14 mouse cellular contexts compared by ENCODE assay signal in the genomic region with DNA sequence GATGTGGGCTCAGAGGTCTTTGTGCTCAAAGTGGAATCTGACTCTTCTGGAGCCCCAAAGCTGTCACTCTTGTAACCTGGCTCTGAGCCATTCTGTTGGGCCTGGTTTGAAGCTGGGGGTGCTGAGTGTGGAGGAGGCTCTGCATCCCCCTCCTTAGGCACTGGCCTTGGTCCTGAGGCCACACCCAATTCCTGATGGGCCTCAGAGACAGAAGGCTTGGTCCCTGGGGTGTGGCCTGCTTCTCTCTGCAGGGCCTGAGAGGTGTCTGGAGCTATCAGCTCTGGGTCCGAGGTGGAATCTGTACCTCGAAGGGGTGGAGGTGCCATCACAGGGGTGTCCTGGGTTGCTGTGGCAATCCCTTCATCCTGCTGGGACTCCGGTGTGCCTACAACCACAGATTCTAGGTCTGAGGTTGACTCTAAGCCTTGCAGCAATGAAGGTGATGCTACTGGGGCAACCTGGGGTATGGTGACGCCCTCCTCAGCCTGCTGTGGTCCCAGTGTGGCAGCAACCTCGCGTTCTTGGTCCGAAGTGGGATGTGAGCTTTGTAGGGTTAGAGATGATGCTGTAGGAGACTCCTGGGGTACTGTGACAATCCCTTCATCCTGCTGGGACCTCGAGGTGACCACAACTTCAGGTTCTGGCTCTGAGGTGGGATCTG. TPM values are rescaled to one million over a fixed set of nuclear protein-coding genes. Genes with fewer than 3 reads are reported as not detected.
DNase-seq lines count a peak whose midpoint lies in the region; ATAC-seq and TF ChIP-seq lines count a peak whose summit lies in the region.
"Had no signal": no experiment of that assay in that cellular context is flagged by ENCODE, and none has a peak within 500 bp of the region (broad histone marks: within the 10 kb centered on the region; RNA-seq: fewer than 3 reads in every experiment).

No protein-coding gene starts in this region.

- peaks cover 55% of the 10 kb centered on the region for H3K36me3 ChIP-seq in neural tube, embryonic 12.5 days
- peaks cover 54% of the 10 kb centered on the region for H3K36me3 ChIP-seq in hindbrain, embryonic 10.5 days
- peaks cover 30% of the 10 kb centered on the region for H3K36me3 ChIP-seq in liver, embryonic 15.5 days (replicated peaks)

- peak overlapping the region; percentile 51; the same call in 1 of the 2 replicates for H3K9ac ChIP-seq in neural tube, embryonic 12.5 days
- peak overlapping the region; percentile 30; the same call in 1 of the 2 replicates for H3K9ac ChIP-seq in liver, embryonic 15.5 days
- H3K9ac ChIP-seq: embryonic facial prominence, embryonic 13.5 days; lung, embryonic 14.5 days had no signal

- 0 out of 2 replicates have a peak, but pooled peaks cover 3% of the 10 kb centered on the region for H3K27me3 ChIP-seq in neural tube, embryonic 12.5 days (replicated peaks)
- H3K27me3 ChIP-seq in hindbrain, embryonic 10.5 days (ENCODE audit: insufficient read depth, poor library complexity, severe bottlenecking): peaks cover 24% of the 10 kb centered on the region
- H3K27me3 ChIP-seq in liver, embryonic 15.5 days: peaks cover 36% of the 10 kb centered on the region
- H3K27me3 ChIP-seq: CH12.LX had no signal

- 0 out of 2 replicates have a peak, but pooled peaks have one; percentile 33 for TF ChIP-seq POLR2A in olfactory bulb, adult 2 months (IDR thresholded peaks at IDR 0.05; ENCODE audit: insufficient read depth, low read depth, low read length)

- peaks cover 62% of the 10 kb centered on the region for H3K4me1 ChIP-seq in neural tube, embryonic 12.5 days
- peaks cover 84% of the 10 kb centered on the region for H3K4me1 ChIP-seq in hindbrain, embryonic 10.5 days (replicated peaks)
- H3K4me1 ChIP-seq in liver, embryonic 15.5 days (replicated peaks): peaks cover 76% of the 10 kb centered on the region
- H3K4me1 ChIP-seq in olfactory bulb, adult 2 months (ENCODE audit: control insufficient read depth, insufficient read depth, low read length): peaks cover 66% of the 10 kb centered on the region

- no peak for TF ChIP-seq CTCF in olfactory bulb, adult 2 months (IDR thresholded peaks at IDR 0.05; ENCODE audit: insufficient read depth, low read depth, low read length)

- WGBS in neural tube, embryonic 12.5 days: 86% methylated on average over 8 of the region's 8 CpGs
- WGBS in hindbrain, embryonic 10.5 days: 81% methylated on average over 8 of the region's 8 CpGs
- WGBS in liver, embryonic 15.5 days (ENCODE audit: insufficient replicate concordance): 69% methylated on average over 8 of the region's 8 CpGs
- WGBS in olfactory bulb, adult 2 months: 87% methylated on average over 8 of the region's 8 CpGs

- 0 out of 2 replicates have a peak overlapping the region, but pooled peaks have one; percentile 54 for H3K4me2 ChIP-seq in neural tube, embryonic 12.5 days (replicated peaks)
- peak overlapping the region; percentile 57 for H3K4me2 ChIP-seq in liver, embryonic 15.5 days
- H3K4me2 ChIP-seq: embryonic facial prominence, embryonic 13.5 days; heart, embryonic 11.5 days; lung, embryonic 14.5 days had no signal

- DNase-seq in neural tube, embryonic 10.5 days (ENCODE audit: extremely low spot score, low spot score): no peak
- DNase-seq in hindbrain, embryonic 10.5 days (ENCODE audit: low spot score): no peak
- no peak for DNase-seq in thymus, adult 18-20 months
- no peak for DNase-seq in lung, postnatal 36 days
- DNase-seq: kidney, postnatal 25 days; lung, embryonic 14.5 days; thymus, adult 2 months had no signal

- no peaks in the 10 kb centered on the region for H3K9me3 ChIP-seq in neural tube, embryonic 12.5 days
- no peaks in the 10 kb centered on the region for H3K9me3 ChIP-seq in hindbrain, embryonic 10.5 days
- H3K9me3 ChIP-seq in liver, embryonic 15.5 days (replicated peaks): no peaks in the 10 kb centered on the region
- H3K9me3 ChIP-seq: embryonic facial prominence, embryonic 13.5 days had no signal

- no peak overlapping the region for H3K4me3 ChIP-seq in neural tube, embryonic 12.5 days
- no peak overlapping the region for H3K4me3 ChIP-seq in hindbrain, embryonic 10.5 days
- peak overlapping the region; percentile 45; the same call in 1 of the 2 replicates for H3K4me3 ChIP-seq in liver, embryonic 15.5 days (replicated peaks)
- no peak overlapping the region for H3K4me3 ChIP-seq in olfactory bulb, adult 2 months (ENCODE audit: insufficient read depth, low read depth, low read length)
- H3K4me3 ChIP-seq: embryonic facial prominence, embryonic 13.5 days had no signal

- no peak overlapping the region for H3K27ac ChIP-seq in neural tube, embryonic 12.5 days
- peak overlapping the region; percentile 86 for H3K27ac ChIP-seq in hindbrain, embryonic 10.5 days
- H3K27ac ChIP-seq in liver, embryonic 15.5 days (replicated peaks): peak overlapping the region; percentile 53; the same call in 1 of the 2 replicates
- H3K27ac ChIP-seq in olfactory bulb, adult 2 months (ENCODE audit: insufficient read depth, low read depth, low read length): no peak overlapping the region
- H3K27ac ChIP-seq: embryonic facial prominence, embryonic 13.5 days had no signal

- ATAC-seq in neural tube, embryonic 12.5 days (ENCODE audit: low FRiP score, low read depth): no peak
- peak; percentile 22; the same call in 1 of the 2 replicates for ATAC-seq in liver, embryonic 15.5 days (ENCODE audit: insufficient read depth)
- ATAC-seq: inflammation-experienced regulatory T-cells, adult 6 months had no signal

RNA-seq across cellular contexts. Expression of gene Nacad, which starts 5.4 kb away (rescaled TPM):
- polyA plus RNA-seq in neural tube, embryonic 12.5 days (2016; fragmentation: Nextera tagmentation; extraction: Ambion mirVana): 102 and 111 TPM in 2 replicates
- 21.8 and 56.0 TPM in 2 replicates for polyA plus RNA-seq in hindbrain, embryonic 10.5 days (2016; fragmentation: Nextera tagmentation; extraction: Ambion mirVana)
- 5.2 and 5.3 TPM in 2 replicates for polyA plus RNA-seq in liver, embryonic 15.5 days (2015; fragmentation: Nextera tagmentation; extraction: Ambion mirVana)
- not detected in 2 replicates for polyA plus RNA-seq in olfactory bulb, adult 2 months (2012; ENCODE audit: insufficient read depth, insufficient read length, low replicate concordance, missing spikeins)
- polyA plus RNA-seq: inflammation-experienced regulatory T-cells, adult 6 months had no signal

RNA-seq across cellular contexts. Expression of gene Tbrg4, which starts 25.5 kb away (rescaled TPM):
- 42.3 and 46.3 TPM in 2 replicates for polyA plus RNA-seq in neural tube, embryonic 12.5 days (2016; fragmentation: Nextera tagmentation; extraction: Ambion mirVana)
- polyA plus RNA-seq in hindbrain, embryonic 10.5 days (2016; fragmentation: Nextera tagmentation; extraction: Ambion mirVana): 59.5 and 62.2 TPM in 2 replicates
- 31.0 and 33.3 TPM in 2 replicates for polyA plus RNA-seq in liver, embryonic 15.5 days (2015; fragmentation: Nextera tagmentation; extraction: Ambion mirVana)
- not detected in 2 replicates for polyA plus RNA-seq in olfactory bulb, adult 2 months (2012; ENCODE audit: insufficient read depth, insufficient read length, low replicate concordance, missing spikeins)

RNA-seq across cellular contexts. Expression of gene Wap, which starts 38.0 kb away (rescaled TPM):
- polyA plus RNA-seq in neural tube, embryonic 12.5 days (2016; fragmentation: Nextera tagmentation; extraction: Ambion mirVana): not detected in 2 replicates
- polyA plus RNA-seq in hindbrain, embryonic 10.5 days (2016; fragmentation: Nextera tagmentation; extraction: Ambion mirVana): not detected in 2 replicates
- polyA plus RNA-seq in liver, embryonic 15.5 days (2015; fragmentation: Nextera tagmentation; extraction: Ambion mirVana): not detected in 2 replicates
- polyA plus RNA-seq in olfactory bulb, adult 2 months (2012; ENCODE audit: insufficient read depth, insufficient read length, low replicate concordance, missing spikeins): not detected in 2 replicates
- polyA plus RNA-seq: embryonic facial prominence, embryonic 13.5 days; heart, embryonic 11.5 days; inflammation-experienced regulatory T-cells, adult 6 months; lung, embryonic 14.5 days had no signal

RNA-seq across cellular contexts. Expression of gene Ccm2, which starts 53.7 kb away (rescaled TPM):
- 100 and 103 TPM in 2 replicates for polyA plus RNA-seq in neural tube, embryonic 12.5 days (2016; fragmentation: Nextera tagmentation; extraction: Ambion mirVana)
- 112 TPM in 2 replicates for polyA plus RNA-seq in hindbrain, embryonic 10.5 days (2016; fragmentation: Nextera tagmentation; extraction: Ambion mirVana)
- 40.1 and 43.9 TPM in 2 replicates for polyA plus RNA-seq in liver, embryonic 15.5 days (2015; fragmentation: Nextera tagmentation; extraction: Ambion mirVana)
- polyA plus RNA-seq in olfactory bulb, adult 2 months (2012; ENCODE audit: insufficient read depth, insufficient read length, low replicate concordance, missing spikeins): not detected in 2 replicates

RNA-seq across cellular contexts. Expression of gene Ramp3, which starts 57.9 kb away (rescaled TPM):
- 13.3 and 15.2 TPM in 2 replicates for polyA plus RNA-seq in neural tube, embryonic 12.5 days (2016; fragmentation: Nextera tagmentation; extraction: Ambion mirVana)
- polyA plus RNA-seq in hindbrain, embryonic 10.5 days (2016; fragmentation: Nextera tagmentation; extraction: Ambion mirVana): 5.7 and 5.8 TPM in 2 replicates
- 0.09 and 0.13 TPM in 2 replicates for polyA plus RNA-seq in liver, embryonic 15.5 days (2015; fragmentation: Nextera tagmentation; extraction: Ambion mirVana)
- not detected in 2 replicates for polyA plus RNA-seq in olfactory bulb, adult 2 months (2012; ENCODE audit: insufficient read depth, insufficient read length, low replicate concordance, missing spikeins)

Comparison
In these comparisons a context has a peak if more than half of its experiments do, and no peak if none do; other contexts are left out.
1. H3K27ac ChIP-seq: peak in hindbrain, embryonic 10.5 days (single experiment) and liver, embryonic 15.5 days (single experiment); none in neural tube, embryonic 12.5 days (single experiment) and olfactory bulb, adult 2 months (single experiment).